Mouse (Mus musculus) activated CD4-positive, CD25-positive, alpha-beta regulatory T cell (primary cell): ENCODE results near the gene Cmas. TPM values are rescaled to one million over a fixed set of nuclear protein-coding genes. Genes with fewer than 3 reads are reported as not detected.

ENCODE experiments used
- polyA plus RNA-seq, 2 experiments: library from polyadenylated mRNA; unstranded; fragments of 100-300 nt; shearing (Covaris generic); gene quantifications; one replicate each; pipeline ENCODE4 v1.2.1; 2017

Cmas gene
- polyA plus RNA-seq = 10 to 100 TPM; 94.4 to 96.3 TPM

GRCm38 (mm10) chr6:142756507-142757333 lies at the start of gene Cmas:
Gene Cmas, plus strand, starts transcription at chr6:142756686.

GRCm38 (mm10) chr6:142804402-142804801 lies 47.9 kb downstream of the Cmas start, which contains the start of gene Sult6b2:
Gene Sult6b2, minus strand, starts transcription at chr6:142804502.

Other genes with a start within 250 kb of the Cmas start
- 100 to 1,000 TPM in 1 of 2 experiments, 10 to 100 TPM in 1; 66.8 to 172 TPM for gene Ldhb, start 248.7 kb upstream of the Cmas start, polyA plus RNA-seq
- under 1 TPM; 0.10 TPM for gene Kcnj8, start 185.1 kb upstream of the Cmas start, polyA plus RNA-seq
- gene Abcc9, start 54.4 kb upstream of the Cmas start, polyA plus RNA-seq = under 1 TPM; 0.04 TPM
- not detected for gene Sult6b2, start 47.8 kb downstream of the Cmas start, polyA plus RNA-seq
- 1 to 10 TPM; 7.9 to 8.3 TPM for gene St8sia1, start 207.8 kb downstream of the Cmas start, polyA plus RNA-seq